Mouse (Mus musculus) embryo, embryonic 11.5 days (tissue): ENCODE results near the gene Foxr2.

Experiments used
- DNase-seq: peaks from one replicate; pipeline ENCODE4 v3.0.0-alpha.2; 2012; ENCODE audit warnings: low read depth, low spot score

Foxr2 gene

GRCm38 (mm10) chrX:153118486-153118885 is at the start of gene Foxr2:
Gene Foxr2, plus strand, starts transcription at chrX:153118786.
- no peak for DNase-seq

DNA sequence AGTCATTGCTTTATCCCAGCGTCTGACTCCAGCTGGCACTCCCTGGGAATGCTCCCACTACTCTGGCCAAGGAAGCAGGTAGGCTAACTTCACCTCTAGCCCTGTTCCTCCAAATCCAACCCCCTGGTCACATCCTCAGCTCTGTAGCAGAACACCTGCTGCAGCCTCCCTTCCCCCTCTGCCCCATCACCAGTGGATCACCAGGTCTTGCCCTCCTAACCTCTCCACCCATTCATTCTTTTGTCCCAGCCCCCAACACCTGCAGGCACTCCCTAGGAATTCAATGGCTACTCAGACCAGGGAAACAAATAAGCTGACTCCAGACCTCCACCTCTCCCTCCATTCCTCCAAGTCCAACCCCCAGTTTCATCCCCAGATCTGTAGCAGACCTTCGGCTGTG is 427 bp downstream of the Foxr2 start:
- no peak for DNase-seq

- peak; percentile 53 for DNase-seq
These were observed 21.3 kb downstream of the Foxr2 start, which contains the start of gene Rragb for GRCm38 (mm10) chrX:153139734-153140515. Gene Rragb, plus strand, starts transcription at chrX:153139981.

GRCm38 (mm10) chrX:153142656-153143055 is 24.1 kb downstream of the Foxr2 start:
- DNase-seq, result no peak

DNA sequence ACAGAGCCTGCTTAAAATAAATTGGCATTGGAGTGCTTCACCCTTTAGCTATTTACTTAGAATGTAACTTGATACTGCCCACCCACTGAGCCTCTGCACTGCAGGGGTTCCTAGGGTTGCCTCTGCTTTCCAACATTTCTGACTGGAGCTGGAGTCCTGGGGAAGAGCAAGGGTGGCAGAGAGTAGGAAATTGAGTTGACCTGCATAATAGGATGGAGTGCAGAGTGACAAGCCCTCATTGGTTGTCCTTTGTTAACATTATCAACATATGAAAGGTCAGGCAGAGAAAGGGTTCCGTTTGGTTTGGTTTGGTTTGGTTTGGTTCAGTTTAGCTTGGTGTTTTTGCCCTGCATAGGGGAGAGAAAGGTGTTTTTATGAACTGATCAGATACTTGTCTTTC is 33.2 kb downstream of the Foxr2 start:
- no peak for DNase-seq

GRCm38 (mm10) chrX:153155322-153155721 is 36.7 kb downstream of the Foxr2 start:
- DNase-seq, result no peak

DNA sequence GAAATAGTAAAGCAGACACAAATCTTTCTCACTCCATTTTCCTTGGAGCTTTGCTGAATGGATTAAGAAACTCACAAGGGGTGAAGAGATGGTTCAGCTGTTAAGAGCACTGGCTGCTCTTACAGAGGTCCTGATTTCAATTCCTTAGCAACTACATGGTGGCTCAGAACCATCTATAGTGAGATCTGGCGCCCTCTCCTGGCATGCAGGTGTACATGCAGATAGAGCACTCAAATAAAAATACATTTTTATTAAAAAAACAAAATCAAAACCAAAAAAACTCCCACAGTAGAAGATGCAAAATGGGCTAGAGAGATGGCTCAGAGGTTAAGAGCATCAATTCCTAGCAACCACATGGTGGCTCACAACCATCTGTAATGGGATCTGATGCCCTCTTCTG is 56.2 kb downstream of the Foxr2 start:
- DNase-seq, result no peak

DNA sequence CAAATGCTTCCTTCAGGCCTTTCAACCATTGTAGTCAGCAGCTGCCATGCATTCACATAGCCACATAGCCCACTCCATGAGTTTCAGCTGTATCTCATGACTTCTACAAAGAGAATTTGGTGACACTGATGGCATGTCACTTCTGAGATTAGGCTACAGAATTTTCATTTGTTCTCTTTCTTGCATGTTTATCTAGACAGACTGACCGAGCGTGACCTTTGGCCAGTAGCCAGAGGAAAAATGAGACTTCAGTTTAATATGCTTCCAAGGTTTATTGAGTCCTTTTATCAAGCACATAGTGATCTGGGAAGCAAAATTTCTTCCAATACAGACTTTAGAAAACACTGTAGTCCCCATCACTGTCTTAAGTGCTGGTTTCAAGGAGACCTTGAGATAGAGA is 63.6 kb downstream of the Foxr2 start:
- no peak for DNase-seq
